Mouse (Mus musculus): Measurements from ENCODE around the gene Cd40.

Cd40 gene

GRCm38 (mm10) chr2:165056377-165057085 is 1.1 kb downstream of the Cd40 start:
- peak; percentile 20 for DNase-seq (ENCODE audit: low spot score)

- DNase-seq (ENCODE audit: low spot score), result no peak
Observed at GRCm38 (mm10) chr2:165059961-165060360, 4.5 kb downstream of the Cd40 start.

GRCm38 (mm10) chr2:165061638-165062433 is 6.4 kb downstream of the Cd40 start:
- no peak for DNase-seq (ENCODE audit: low spot score)

GRCm38 (mm10) chr2:165064489-165064888 is 9.1 kb downstream of the Cd40 start:
- no peak for DNase-seq (ENCODE audit: low spot score)

GRCm38 (mm10) chr2:165068806-165069205 is 13.4 kb downstream of the Cd40 start:
- no peak for DNase-seq (ENCODE audit: low spot score)

GRCm38 (mm10) chr2:165070096-165070816 is 14.8 kb downstream of the Cd40 start:
- DNase-seq (ENCODE audit: low spot score), result no peak

- no peak for DNase-seq (ENCODE audit: low spot score)
Observed at GRCm38 (mm10) chr2:165073381-165073781, 18.0 kb downstream of the Cd40 start.

GRCm38 (mm10) chr2:165074081-165074884 is 18.9 kb downstream of the Cd40 start:
- DNase-seq (ENCODE audit: low spot score), result no peak

- peak; percentile 61 for DNase-seq (ENCODE audit: low spot score)
Observed at GRCm38 (mm10) chr2:165074937-165075336, 19.5 kb downstream of the Cd40 start.

- DNase-seq (ENCODE audit: low spot score), result no peak
Observed at GRCm38 (mm10) chr2:165077055-165077454, 21.6 kb downstream of the Cd40 start.

- DNase-seq (ENCODE audit: low spot score), result no peak
Observed at GRCm38 (mm10) chr2:165078045-165078444, 22.6 kb downstream of the Cd40 start.

GRCm38 (mm10) chr2:165078605-165079004 is 23.2 kb downstream of the Cd40 start:
- no peak for DNase-seq (ENCODE audit: low spot score)

GRCm38 (mm10) chr2:165080657-165081056 is 25.2 kb downstream of the Cd40 start:
- DNase-seq (ENCODE audit: low spot score), result no peak

- no peak for DNase-seq (ENCODE audit: low spot score)
Observed at GRCm38 (mm10) chr2:165081257-165081656, 25.8 kb downstream of the Cd40 start.

- DNase-seq (ENCODE audit: low spot score), result no peak
Observed at GRCm38 (mm10) chr2:165086634-165087033, 31.2 kb downstream of the Cd40 start.

- DNase-seq (ENCODE audit: low spot score), result no peak
Observed at GRCm38 (mm10) chr2:165089470-165089869, 34.0 kb downstream of the Cd40 start.

- DNase-seq (ENCODE audit: low spot score), result no peak
Observed at GRCm38 (mm10) chr2:165090650-165091049, 35.2 kb downstream of the Cd40 start, which contains the start of gene 1700025C18Rik. Gene 1700025C18Rik, minus strand, starts transcription at chr2:165090750.

GRCm38 (mm10) chr2:165091433-165091965 is 36.1 kb downstream of the Cd40 start:
- DNase-seq (ENCODE audit: low spot score), result no peak

GRCm38 (mm10) chr2:165092393-165092792 is 37.0 kb downstream of the Cd40 start:
- no peak for DNase-seq (ENCODE audit: low spot score)

GRCm38 (mm10) chr2:165096367-165096766 is 40.9 kb downstream of the Cd40 start:
- DNase-seq (ENCODE audit: low spot score), result no peak

GRCm38 (mm10) chr2:165098861-165099260 is 43.4 kb downstream of the Cd40 start:
- no peak for DNase-seq (ENCODE audit: low spot score)

All from spleen, adult 12 weeks (tissue).